Mouse (Mus musculus) heart, postnatal 36 days (tissue): Measurements from ENCODE around the gene Tnik. TPM values are rescaled to one million over a fixed set of nuclear protein-coding genes. Genes with fewer than 3 reads are reported as not detected.

Experiments used
- DNase-seq, 2 experiments: peaks; one replicate each; pipeline ENCODE4 v3.0.0; 2021 to 2022
- intact Hi-C: fragments of 180-260 bp; cut with DNase I; formaldehyde crosslinking; loops from one replicate; pipeline ENCODE4 v1.15.1; 2025
- total RNA-seq, 2 experiments: library from RNA; stranded (reverse); gene quantifications; 2 replicates each; pipeline ENCODE4 v1.2.3; 2021

Gene Tnik
- total RNA-seq, 2 experiments from 2014 or later: 35.1 to 43.9 TPM

GRCm38 (mm10) chr3:28578950-28579615, 316.1 kb downstream of the Tnik start:
- DNase-seq: no peak
- intact Hi-C loops: no loop called here

- DNase-seq: no peak
- intact Hi-C loops: no loop called here
Measured at GRCm38 (mm10) chr3:28585750-28586465, 322.9 kb downstream of the Tnik start.

GRCm38 (mm10) chr3:28587808-28588207, 324.8 kb downstream of the Tnik start:
- intact Hi-C loops: no loop called here
- no peak for DNase-seq

- no peak for DNase-seq
- intact Hi-C loops: no loop called here
Measured at GRCm38 (mm10) chr3:28591345-28591744, 328.3 kb downstream of the Tnik start.

GRCm38 (mm10) chr3:28593922-28594321, 330.9 kb downstream of the Tnik start:
- DNase-seq: no peak
- intact Hi-C loops: no loop called here

GRCm38 (mm10) chr3:28599476-28599875, 336.5 kb downstream of the Tnik start:
- DNase-seq: no peak
- intact Hi-C loops: no loop called here

GRCm38 (mm10) chr3:28606741-28607140, 343.7 kb downstream of the Tnik start:
- intact Hi-C loops: no loop called here
- no peak for DNase-seq

- intact Hi-C loops: no loop called here
- DNase-seq: no peak
Measured at GRCm38 (mm10) chr3:28612330-28612729, 349.3 kb downstream of the Tnik start.

- intact Hi-C loops: no loop called here
- no peak for DNase-seq
Measured at GRCm38 (mm10) chr3:28616386-28616785, 353.4 kb downstream of the Tnik start.

- no peak for DNase-seq
- intact Hi-C loops: no loop called here
Measured at GRCm38 (mm10) chr3:28617008-28617627, 354.1 kb downstream of the Tnik start.

GRCm38 (mm10) chr3:28621792-28622191, 358.8 kb downstream of the Tnik start:
- DNase-seq: no peak
- intact Hi-C loops: no loop called here

GRCm38 (mm10) chr3:28626816-28627215, 363.8 kb downstream of the Tnik start:
- intact Hi-C loops: no loop called here

GRCm38 (mm10) chr3:28636778-28637177, 373.8 kb downstream of the Tnik start:
- intact Hi-C loops: no loop called here

More at GRCm38 (mm10) chr3:28626816-28627215, 363.8 kb downstream of the Tnik start:
- DNase-seq: no peak

GRCm38 (mm10) chr3:28638957-28639356, 375.9 kb downstream of the Tnik start:
- DNase-seq: peak; percentile 19 to 32
- intact Hi-C loops: no loop called here

More at GRCm38 (mm10) chr3:28636778-28637177, 373.8 kb downstream of the Tnik start:
- DNase-seq: no peak

GRCm38 (mm10) chr3:28643252-28643947, 380.4 kb downstream of the Tnik start:
- no peak for DNase-seq
- intact Hi-C loops: no loop called here

GRCm38 (mm10) chr3:28652574-28652973, 389.6 kb downstream of the Tnik start:
- intact Hi-C loops: no loop called here
- no peak for DNase-seq

- intact Hi-C loops: no loop called here
- DNase-seq: no peak
Measured at GRCm38 (mm10) chr3:28653043-28653442, 390.0 kb downstream of the Tnik start.

GRCm38 (mm10) chr3:28654740-28655139, 391.7 kb downstream of the Tnik start:
- intact Hi-C loops: no loop called here
- no peak for DNase-seq

GRCm38 (mm10) chr3:28658349-28658748, 395.3 kb downstream of the Tnik start:
- no peak for DNase-seq
- intact Hi-C loops: no loop called here

GRCm38 (mm10) chr3:28680851-28681250, 417.8 kb downstream of the Tnik start:
- intact Hi-C loops: no loop called here
- no peak for DNase-seq

GRCm38 (mm10) chr3:28681866-28682265, 418.9 kb downstream of the Tnik start:
- intact Hi-C loops: no loop called here
- DNase-seq: no peak
